Mouse (Mus musculus): Measurements from ENCODE around the gene Kif13a. TPM values are rescaled to one million over a fixed set of nuclear protein-coding genes. Genes with fewer than 3 reads are reported as not detected.

Gene Kif13a
- polyA plus RNA-seq, 1 experiment from 2014 or later: 16.1 TPM

DNA sequence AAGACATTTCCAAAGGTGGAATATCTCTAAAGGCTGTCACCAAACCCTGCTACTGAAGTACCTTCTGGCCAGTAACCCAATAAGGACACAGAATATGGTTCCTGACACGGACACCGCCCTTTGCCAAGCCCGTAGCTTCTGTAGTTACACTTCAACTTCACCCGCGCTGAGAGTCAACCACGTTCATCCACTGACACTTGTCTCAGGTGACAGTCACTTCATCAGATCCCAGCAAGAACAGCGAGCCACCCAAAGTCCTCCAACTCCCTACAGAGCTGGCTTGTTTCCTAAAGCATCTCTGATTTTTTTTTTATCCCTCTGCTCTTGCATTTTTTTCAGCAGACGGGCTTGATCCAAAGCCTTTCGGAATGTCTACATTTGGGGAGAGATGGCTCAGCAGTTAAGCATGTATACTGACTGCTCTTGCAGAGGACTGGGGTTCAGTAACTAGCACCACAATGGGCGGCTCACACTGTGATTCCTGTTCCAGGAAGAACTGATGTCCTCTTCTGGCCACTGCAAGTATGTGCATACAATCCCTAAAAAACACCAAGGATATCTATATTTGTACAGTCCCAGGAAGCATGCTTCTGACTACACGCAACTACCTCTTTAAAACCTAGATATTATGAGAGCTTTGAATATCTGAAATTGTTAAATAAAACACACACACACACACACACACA is 28.7 kb downstream of the Kif13a start:
- Histone ChIP-seq H3K9me3 (ENCODE audit: control insufficient read depth, low read length) (no peaks in the 10 kb centered on the region), H3K27me3 (ENCODE audit: control insufficient read depth, insufficient read depth, low read length) (no peaks in the 10 kb centered on the region), H3K4me3 (ENCODE audit: low read depth, low read length) (no peak overlapping the region), H3K27ac (ENCODE audit: low read depth, low read length) (no peak overlapping the region), H3K9ac (ENCODE audit: low read length) (no peak overlapping the region), H3K4me2 (no peak overlapping the region), H3K36me3 (ENCODE audit: control insufficient read depth, insufficient read depth, low read length) (0 out of 2 replicates have a peak, but pooled peaks cover 2% of the 10 kb centered on the region), H3K4me1 (ENCODE audit: control insufficient read depth, insufficient read depth, low read length) (peaks cover 6% of the 10 kb centered on the region; the same call in 1 of the 2 replicates)
- WGBS: 96% methylated on average over 11 of the region's 11 CpGs
- ATAC-seq (ENCODE audit: low FRiP score) (no peak), DNase-seq (ENCODE audit: low spot score, missing footprints) (no peak)

DNA sequence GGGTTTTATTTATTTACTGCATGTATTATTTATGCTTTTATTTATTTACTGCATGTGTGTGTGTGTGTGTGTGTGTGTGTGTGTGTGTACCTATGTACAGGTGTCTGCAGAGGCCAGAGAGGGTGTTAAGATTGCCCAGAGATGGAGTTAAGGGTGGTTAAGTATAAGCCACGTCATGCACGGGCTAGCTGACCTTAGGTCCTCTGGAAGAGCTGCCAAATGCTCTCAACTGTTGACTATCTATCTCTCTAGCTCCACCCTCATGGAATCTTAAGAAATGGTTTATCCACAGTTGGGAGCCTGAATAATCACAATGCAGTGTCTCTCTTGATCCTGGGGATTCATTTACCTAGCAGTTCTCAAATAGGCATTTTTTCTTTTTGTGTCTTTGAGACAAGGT is 30.8 kb downstream of the Kif13a start:
- H3K27ac ChIP-seq (ENCODE audit: low read depth, low read length): no peak overlapping the region
- H3K4me3 ChIP-seq (ENCODE audit: low read depth, low read length): no peak overlapping the region
- no peaks in the 10 kb centered on the region for H3K27me3 ChIP-seq (ENCODE audit: control insufficient read depth, insufficient read depth, low read length)
- 0 out of 2 replicates have a peak, but pooled peaks cover 2% of the 10 kb centered on the region for H3K36me3 ChIP-seq (ENCODE audit: control insufficient read depth, insufficient read depth, low read length)
- H3K9ac ChIP-seq (ENCODE audit: low read length): no peak overlapping the region
- no peak for DNase-seq (ENCODE audit: low spot score, missing footprints)
- no peaks in the 10 kb centered on the region for H3K9me3 ChIP-seq (ENCODE audit: control insufficient read depth, low read length)
- WGBS: 71% methylated on average over 2 of the region's 2 CpGs
- no peak overlapping the region for H3K4me2 ChIP-seq
- peaks cover 6% of the 10 kb centered on the region; the same call in 1 of the 2 replicates for H3K4me1 ChIP-seq (ENCODE audit: control insufficient read depth, insufficient read depth, low read length)
- ATAC-seq (ENCODE audit: low FRiP score): no peak

DNA sequence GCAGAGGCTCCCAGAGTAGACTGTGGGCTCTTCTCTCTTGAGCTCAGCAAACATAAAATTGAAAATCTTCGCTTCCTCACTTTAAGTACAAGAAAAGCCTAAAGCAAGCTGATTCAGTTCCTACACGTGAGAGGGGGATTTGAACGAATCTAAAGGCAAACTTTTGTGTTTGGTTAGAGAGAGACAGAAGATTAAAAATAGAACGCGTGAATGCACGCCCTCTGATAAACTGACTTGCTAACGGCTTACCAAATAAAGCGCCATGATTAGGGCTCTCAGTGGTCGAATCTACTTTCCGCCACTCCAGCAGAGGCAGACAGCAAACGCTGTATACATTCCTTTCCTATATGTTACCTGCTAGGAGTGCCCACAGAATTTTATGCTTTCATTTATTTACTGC is 31.3 kb downstream of the Kif13a start:
- ATAC-seq (ENCODE audit: low FRiP score): no peak
- H3K9ac ChIP-seq (ENCODE audit: low read length): no peak overlapping the region
- H3K27ac ChIP-seq (ENCODE audit: low read depth, low read length): no peak overlapping the region
- 0 out of 2 replicates have a peak, but pooled peaks cover 2% of the 10 kb centered on the region for H3K36me3 ChIP-seq (ENCODE audit: control insufficient read depth, insufficient read depth, low read length)
- no peaks in the 10 kb centered on the region for H3K9me3 ChIP-seq (ENCODE audit: control insufficient read depth, low read length)
- H3K4me3 ChIP-seq (ENCODE audit: low read depth, low read length): no peak overlapping the region
- WGBS: 52% methylated on average over 11 of the region's 11 CpGs
- H3K4me1 ChIP-seq (ENCODE audit: control insufficient read depth, insufficient read depth, low read length): peaks cover 6% of the 10 kb centered on the region; the same call in 1 of the 2 replicates
- no peak for DNase-seq (ENCODE audit: low spot score, missing footprints)
- no peak overlapping the region for H3K4me2 ChIP-seq
- H3K27me3 ChIP-seq (ENCODE audit: control insufficient read depth, insufficient read depth, low read length): no peaks in the 10 kb centered on the region

DNA sequence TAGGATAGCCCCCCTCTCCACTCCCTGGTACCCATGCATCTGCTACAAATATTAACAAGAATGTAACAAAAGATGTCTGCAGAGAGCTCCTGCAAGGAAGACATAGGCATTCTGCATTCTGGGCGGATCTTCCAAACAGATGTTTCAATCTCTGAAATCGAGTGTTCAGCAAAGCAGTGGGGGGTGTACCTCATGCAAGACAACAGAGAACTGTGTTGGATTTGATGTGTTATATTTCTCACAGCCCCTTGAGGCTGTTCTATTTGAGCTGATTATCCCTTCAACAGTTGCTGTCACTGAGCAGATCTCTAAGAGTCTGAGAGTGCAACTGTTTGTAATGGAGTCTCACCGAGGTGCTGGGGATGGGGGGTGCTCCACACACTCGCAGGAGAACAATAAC is 37.3 kb downstream of the Kif13a start:
- H3K9me3 ChIP-seq (ENCODE audit: control insufficient read depth, low read length): no peaks in the 10 kb centered on the region
- no peaks in the 10 kb centered on the region for H3K27me3 ChIP-seq (ENCODE audit: control insufficient read depth, insufficient read depth, low read length)
- no peaks in the 10 kb centered on the region for H3K36me3 ChIP-seq (ENCODE audit: control insufficient read depth, insufficient read depth, low read length)
- no peak overlapping the region for H3K4me3 ChIP-seq (ENCODE audit: low read depth, low read length)
- no peak for DNase-seq (ENCODE audit: low spot score, missing footprints)
- H3K4me2 ChIP-seq: no peak overlapping the region
- H3K9ac ChIP-seq (ENCODE audit: low read length): no peak overlapping the region
- H3K27ac ChIP-seq (ENCODE audit: low read depth, low read length): no peak overlapping the region
- H3K4me1 ChIP-seq (ENCODE audit: control insufficient read depth, insufficient read depth, low read length): no peaks in the 10 kb centered on the region
- WGBS: 69% methylated on average over 4 of the region's 4 CpGs
- no peak for ATAC-seq (ENCODE audit: low FRiP score)

DNA sequence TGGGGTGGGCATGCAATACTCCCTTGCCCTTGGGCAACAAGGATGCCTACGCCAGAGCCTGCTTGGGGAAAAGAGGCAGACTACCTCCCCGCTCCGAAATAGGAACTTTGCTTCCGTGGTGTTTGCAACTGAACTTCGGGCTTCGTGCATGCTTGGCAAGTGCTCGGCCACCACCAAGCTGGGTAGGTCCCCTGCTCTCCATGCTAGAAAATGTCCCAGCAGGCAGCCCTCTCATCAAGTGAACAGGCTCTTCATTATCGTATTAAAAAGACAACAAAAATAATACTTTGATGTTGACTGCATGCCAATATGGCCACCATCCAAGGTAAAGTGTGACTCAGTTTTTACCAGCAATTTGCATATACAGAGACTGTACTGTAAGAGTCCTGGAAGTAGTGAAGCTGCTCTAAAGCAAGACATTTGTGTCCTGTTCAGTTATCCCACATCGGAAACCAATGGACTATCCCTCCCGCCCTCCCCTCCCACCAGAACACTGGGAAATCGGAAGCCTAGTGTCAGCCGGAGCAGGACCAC is 41.5 kb downstream of the Kif13a start:
- 90% methylated on average over 12 of the region's 12 CpGs for WGBS
- H3K27me3 ChIP-seq (ENCODE audit: control insufficient read depth, insufficient read depth, low read length): no peaks in the 10 kb centered on the region
- H3K4me2 ChIP-seq: no peak overlapping the region
- no peak overlapping the region for H3K9ac ChIP-seq (ENCODE audit: low read length)
- H3K27ac ChIP-seq (ENCODE audit: low read depth, low read length): no peak overlapping the region
- ATAC-seq (ENCODE audit: low FRiP score) (no peak), DNase-seq (ENCODE audit: low spot score, missing footprints) (no peak)
- H3K4me1 ChIP-seq (ENCODE audit: control insufficient read depth, insufficient read depth, low read length): 0 out of 2 replicates have a peak, but pooled peaks cover 4% of the 10 kb centered on the region
- no peaks in the 10 kb centered on the region for H3K9me3 ChIP-seq (ENCODE audit: control insufficient read depth, low read length)
- H3K36me3 ChIP-seq (ENCODE audit: control insufficient read depth, insufficient read depth, low read length): no peaks in the 10 kb centered on the region
- no peak overlapping the region for H3K4me3 ChIP-seq (ENCODE audit: low read depth, low read length)

DNA sequence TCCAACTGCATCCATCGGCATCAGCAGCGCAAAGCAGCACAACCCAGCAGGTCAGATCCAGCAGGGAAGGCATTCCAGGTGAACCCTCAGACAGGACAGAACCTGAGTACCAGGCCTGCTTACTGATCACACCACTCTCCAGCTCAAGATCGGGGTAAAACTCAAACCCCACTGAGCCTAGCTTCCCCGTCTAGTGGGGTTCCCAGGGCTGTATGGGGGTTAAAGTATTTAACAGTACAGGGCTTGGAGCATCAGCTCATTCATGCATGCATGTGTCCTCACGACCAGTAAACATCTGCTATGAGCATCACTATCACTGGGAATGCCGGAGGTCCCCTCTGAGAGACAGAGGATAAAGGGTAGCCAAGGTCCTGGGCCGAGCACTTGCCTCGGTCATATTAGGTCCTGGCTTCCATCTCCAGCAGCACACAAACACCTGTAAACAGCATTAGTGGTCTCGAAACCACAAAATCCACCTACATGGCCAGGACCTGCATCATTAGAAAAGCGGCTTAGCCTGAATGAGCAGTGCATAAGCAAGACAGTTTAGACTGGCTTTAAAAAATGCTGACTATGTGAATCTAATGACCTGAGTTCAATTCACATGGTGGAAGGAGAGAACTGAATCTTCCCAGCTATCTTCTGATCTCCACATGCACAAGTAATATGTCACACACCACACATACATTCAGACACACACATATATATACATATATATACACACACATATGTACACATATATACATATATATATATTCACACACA is 43.0 kb downstream of the Kif13a start:
- Histone ChIP-seq H3K4me1 (ENCODE audit: control insufficient read depth, insufficient read depth, low read length) (0 out of 2 replicates have a peak, but pooled peaks cover 4% of the 10 kb centered on the region), H3K27me3 (ENCODE audit: control insufficient read depth, insufficient read depth, low read length) (no peaks in the 10 kb centered on the region), H3K36me3 (ENCODE audit: control insufficient read depth, insufficient read depth, low read length) (no peaks in the 10 kb centered on the region), H3K27ac (ENCODE audit: low read depth, low read length) (no peak overlapping the region), H3K9ac (ENCODE audit: low read length) (no peak overlapping the region), H3K4me2 (no peak overlapping the region), H3K4me3 (ENCODE audit: low read depth, low read length) (no peak overlapping the region), H3K9me3 (ENCODE audit: control insufficient read depth, low read length) (no peaks in the 10 kb centered on the region)
- ATAC-seq (ENCODE audit: low FRiP score): no peak
- no peak for DNase-seq (ENCODE audit: low spot score, missing footprints)
- 91% methylated on average over 10 of the region's 10 CpGs for WGBS

DNA sequence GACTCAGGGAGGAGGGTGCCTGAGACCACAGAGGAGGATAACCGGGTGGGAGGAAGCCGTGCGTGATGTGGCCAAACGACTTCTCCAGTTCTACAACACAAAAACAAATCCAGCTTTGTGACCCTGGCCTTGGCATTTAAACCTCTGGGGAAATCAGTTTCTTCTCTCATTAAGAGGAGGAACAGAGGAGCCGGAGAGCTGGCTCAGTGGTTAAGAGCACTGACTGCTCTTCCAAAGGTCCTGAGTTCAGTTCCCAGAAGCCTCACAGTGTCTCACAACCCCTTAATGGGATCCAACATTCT is 44.0 kb downstream of the Kif13a start:
- 0 out of 2 replicates have a peak, but pooled peaks cover 4% of the 10 kb centered on the region for H3K4me1 ChIP-seq (ENCODE audit: control insufficient read depth, insufficient read depth, low read length)
- H3K4me2 ChIP-seq: no peak overlapping the region
- 83% methylated on average over 5 of the region's 5 CpGs for WGBS
- ATAC-seq (ENCODE audit: low FRiP score) (no peak), DNase-seq (ENCODE audit: low spot score, missing footprints) (no peak)
- H3K9me3 ChIP-seq (ENCODE audit: control insufficient read depth, low read length): no peaks in the 10 kb centered on the region
- H3K36me3 ChIP-seq (ENCODE audit: control insufficient read depth, insufficient read depth, low read length): no peaks in the 10 kb centered on the region
- no peaks in the 10 kb centered on the region for H3K27me3 ChIP-seq (ENCODE audit: control insufficient read depth, insufficient read depth, low read length)
- H3K4me3 ChIP-seq (ENCODE audit: low read depth, low read length): no peak overlapping the region
- no peak overlapping the region for H3K9ac ChIP-seq (ENCODE audit: low read length)
- H3K27ac ChIP-seq (ENCODE audit: low read depth, low read length): no peak overlapping the region

DNA sequence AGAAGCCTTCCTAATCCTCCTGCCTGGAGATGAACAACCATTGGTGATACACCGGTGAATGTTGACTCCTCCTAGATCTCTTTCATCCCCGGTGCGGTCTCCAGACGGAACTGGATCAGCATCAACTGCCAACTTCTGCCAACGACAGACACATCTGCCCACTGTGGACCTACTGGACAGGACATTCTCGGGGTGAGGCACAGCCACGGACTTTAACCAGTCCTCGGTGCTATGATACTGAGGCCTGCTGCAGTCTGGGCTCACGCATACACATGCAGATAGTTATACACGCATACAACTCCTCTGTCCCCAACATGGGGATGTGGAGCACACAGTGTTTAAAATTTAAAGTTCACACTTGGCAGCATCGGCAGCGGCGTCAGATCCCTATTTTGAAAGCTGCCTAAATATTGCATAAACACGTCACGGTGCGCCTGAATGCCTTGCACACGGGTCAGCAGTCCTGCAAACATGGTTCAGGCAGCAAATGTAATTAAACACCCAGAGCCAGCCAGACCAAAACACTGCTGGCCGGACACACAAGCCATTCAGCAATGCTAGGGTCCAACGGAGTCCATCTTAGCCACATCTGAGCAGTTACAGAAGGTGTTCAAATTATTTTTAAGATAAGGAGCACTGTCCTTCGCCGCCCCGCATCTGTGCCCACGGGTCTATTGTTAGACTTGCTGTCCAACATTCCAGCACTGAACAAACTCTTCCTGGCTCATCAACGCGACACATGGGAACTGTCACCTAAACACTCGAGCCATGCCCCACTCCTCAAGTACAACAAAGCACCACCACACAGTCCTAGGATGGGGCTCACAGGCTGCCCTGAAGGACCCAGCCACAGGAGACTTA is 44.5 kb downstream of the Kif13a start:
- H3K4me1 ChIP-seq (ENCODE audit: control insufficient read depth, insufficient read depth, low read length): 0 out of 2 replicates have a peak, but pooled peaks cover 4% of the 10 kb centered on the region
- WGBS: 86% methylated on average over 26 of the region's 26 CpGs
- DNase-seq (ENCODE audit: low spot score, missing footprints) (no peak), ATAC-seq (ENCODE audit: low FRiP score) (no peak)
- H3K9ac ChIP-seq (ENCODE audit: low read length): no peak overlapping the region
- H3K4me3 ChIP-seq (ENCODE audit: low read depth, low read length): no peak overlapping the region
- H3K27me3 ChIP-seq (ENCODE audit: control insufficient read depth, insufficient read depth, low read length): no peaks in the 10 kb centered on the region
- H3K4me2 ChIP-seq: no peak overlapping the region
- no peak overlapping the region for H3K27ac ChIP-seq (ENCODE audit: low read depth, low read length)
- no peaks in the 10 kb centered on the region for H3K36me3 ChIP-seq (ENCODE audit: control insufficient read depth, insufficient read depth, low read length)
- no peaks in the 10 kb centered on the region for H3K9me3 ChIP-seq (ENCODE audit: control insufficient read depth, low read length)

Data from midbrain, embryonic 11.5 days (tissue).